Mouse (Mus musculus) hindbrain, embryonic 15.5 days (tissue): Measurements from ENCODE around the gene Prdm16. TPM values are rescaled to one million over a fixed set of nuclear protein-coding genes. Genes with fewer than 3 reads are reported as not detected.

Experiments used
- ATAC-seq: fragments of 200-750 bp; cut with Nextera tagmentation; 2 replicates; pipeline ENCODE4 v1.8.0; 2017; ENCODE audit warnings: low read depth, moderate number of reproducible peaks, moderate TSS enrichment; ENCODE audit not compliant: low FRiP score
- H3K27ac ChIP-seq: fragments of 300-500 bp; sonication (generic); replicated peaks from 2 replicates; pipeline ENCODE4 v1.5.1; 2015; ENCODE audit warnings: mild to moderate bottlenecking, inconsistent platforms
- H3K27me3 ChIP-seq: fragments of 300-500 bp; sonication (generic); 2 replicates; pipeline ENCODE4 v1.6.1; 2015; ENCODE audit warnings: control low read depth, inconsistent platforms
- H3K36me3 ChIP-seq: fragments of 300-500 bp; sonication (generic); 2 replicates; pipeline ENCODE4 v1.6.1; 2015; ENCODE audit warnings: control low read depth, inconsistent platforms
- H3K4me1 ChIP-seq: fragments of 300-500 bp; sonication (generic); replicated peaks from 2 replicates; pipeline ENCODE4 v1.6.1; 2015; ENCODE audit warnings: control low read depth, inconsistent platforms
- H3K4me2 ChIP-seq: fragments of 300-500 bp; sonication (generic); 2 replicates; pipeline ENCODE4 v1.6.1; 2015; ENCODE audit warnings: moderate library complexity, mild to moderate bottlenecking, inconsistent platforms
- H3K4me3 ChIP-seq: fragments of 300-500 bp; sonication (generic); 2 replicates; pipeline ENCODE4 v1.5.1; 2015; ENCODE audit warnings: mild to moderate bottlenecking, inconsistent platforms
- H3K9ac ChIP-seq: fragments of 300-500 bp; sonication (generic); 2 replicates; pipeline ENCODE4 v1.6.1; 2015; ENCODE audit warnings: inconsistent platforms
- H3K9me3 ChIP-seq: fragments of 300-500 bp; sonication (generic); 2 replicates; pipeline ENCODE4 v1.6.1; 2016; ENCODE audit warnings: control low read depth, inconsistent platforms
- WGBS: fragments of 180-500 bp; shearing (Covaris S2); methylation state at CpG from one replicate; pipeline ENCODE4 v1.1.7; 2015; 5-methylcytosine and 5-hydroxymethylcytosine counted together
- polyA plus RNA-seq: library from polyadenylated mRNA; unstranded; fragments of >200 nt; fragmentation: Nextera tagmentation; extraction: Ambion mirVana; gene quantifications from 2 replicates; pipeline ENCODE4 v1.2.1, GENCODE M21; 2015

Gene Prdm16
- polyA plus RNA-seq, 1 experiment from 2014 or later: 16.2 TPM

GRCm38 (mm10) chr4:154328836-154329235, 307.8 kb downstream of the Prdm16 start:
- Histone ChIP-seq H3K27ac (no peak overlapping the region), H3K27me3 (peaks cover 19% of the 10 kb centered on the region; the same call in 1 of the 2 replicates), H3K36me3 (no peaks in the 10 kb centered on the region), H3K4me2 (peak overlapping the region; percentile 27), H3K4me3 (no peak overlapping the region), H3K4me1 (peaks cover 18% of the 10 kb centered on the region), H3K9me3 (no peaks in the 10 kb centered on the region), H3K9ac (no peak overlapping the region)
- 7% methylated on average over 6 of the region's 6 CpGs for WGBS
- ATAC-seq: peak; percentile 60

GRCm38 (mm10) chr4:154328431-154328830, 308.2 kb downstream of the Prdm16 start:
- WGBS: 5% methylated on average over 17 of the region's 20 CpGs
- H3K36me3 ChIP-seq: no peaks in the 10 kb centered on the region
- H3K9me3 ChIP-seq: no peaks in the 10 kb centered on the region
- H3K9ac ChIP-seq: no peak overlapping the region
- no peak overlapping the region for H3K27ac ChIP-seq
- peak overlapping the region; percentile 27 for H3K4me2 ChIP-seq
- H3K4me3 ChIP-seq: no peak overlapping the region
- ATAC-seq: no peak
- H3K4me1 ChIP-seq: peaks cover 16% of the 10 kb centered on the region
- H3K27me3 ChIP-seq: peaks cover 19% of the 10 kb centered on the region; the same call in 1 of the 2 replicates

- Histone ChIP-seq H3K27ac (no peak overlapping the region), H3K9ac (no peak overlapping the region), H3K4me2 (no peak overlapping the region), H3K27me3 (peaks cover 19% of the 10 kb centered on the region; the same call in 1 of the 2 replicates), H3K36me3 (no peaks in the 10 kb centered on the region), H3K4me1 (0 out of 2 replicates have a peak, but pooled peaks cover 3% of the 10 kb centered on the region), H3K4me3 (no peak overlapping the region), H3K9me3 (no peaks in the 10 kb centered on the region)
- ATAC-seq: no peak
- WGBS: 61% methylated on average over 4 of the region's 4 CpGs
Measured at GRCm38 (mm10) chr4:154325410-154325809, 311.3 kb downstream of the Prdm16 start.

DNA sequence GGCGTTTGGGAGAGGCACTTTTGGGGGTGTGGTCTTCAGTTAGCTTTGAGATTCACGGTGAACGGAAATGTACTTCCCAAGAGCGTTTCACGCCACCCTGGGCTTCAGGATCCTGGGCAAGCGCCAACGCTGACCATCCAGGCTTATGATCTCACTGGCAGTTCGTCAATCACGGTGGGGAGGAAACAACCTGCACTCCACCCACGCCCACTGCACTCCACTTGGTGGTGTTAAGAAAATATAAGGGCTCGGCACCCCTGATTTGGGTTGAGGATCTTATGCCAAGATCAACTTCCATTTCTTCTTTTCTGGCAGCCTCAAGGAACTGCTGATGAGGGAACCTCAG, 323.1 kb downstream of the Prdm16 start:
- 74% methylated on average over 11 of the region's 11 CpGs for WGBS
- Histone ChIP-seq H3K36me3 (no peaks in the 10 kb centered on the region), H3K4me2 (no peak overlapping the region), H3K27ac (peak overlapping the region; percentile 59; the same call in 1 of the 2 replicates), H3K9me3 (no peaks in the 10 kb centered on the region), H3K9ac (no peak overlapping the region), H3K27me3 (no peaks in the 10 kb centered on the region), H3K4me3 (no peak overlapping the region), H3K4me1 (0 out of 2 replicates have a peak, but pooled peaks cover 4% of the 10 kb centered on the region)
- ATAC-seq: no peak

- peak; percentile 71 for ATAC-seq
Measured at GRCm38 (mm10) chr4:154312935-154313621, 323.6 kb downstream of the Prdm16 start.

DNA sequence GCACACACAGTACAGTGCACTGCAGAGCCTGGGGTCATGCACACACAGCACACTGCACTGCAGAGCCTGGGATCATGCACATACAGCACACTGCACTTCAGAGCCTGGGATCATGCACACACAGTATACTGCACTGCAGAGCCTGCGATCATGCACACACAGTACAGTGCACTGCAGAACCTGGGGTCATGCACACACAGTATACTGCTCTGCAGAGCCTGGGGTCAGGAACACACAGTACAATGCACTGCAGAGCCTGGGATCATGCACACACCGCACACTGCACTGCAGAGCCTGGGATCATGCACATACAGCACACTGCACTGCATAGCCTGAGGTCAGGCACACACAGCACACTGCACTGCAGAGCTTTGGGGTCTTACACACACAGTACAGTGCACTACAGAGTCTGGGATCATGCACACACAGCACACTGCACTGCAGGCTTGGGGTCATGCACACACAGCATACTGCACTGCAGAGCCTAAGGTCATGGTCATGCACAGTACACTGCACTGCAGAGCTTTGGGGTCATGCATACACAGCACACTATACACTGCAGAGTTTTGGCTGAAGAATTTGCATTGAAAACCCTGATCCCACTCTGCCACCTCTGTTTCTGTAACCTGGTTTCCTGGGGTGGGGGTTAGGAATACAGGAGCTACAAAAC, 324.4 kb downstream of the Prdm16 start:
- WGBS: 90% methylated on average over 2 of the region's 2 CpGs
- no peak overlapping the region for H3K9ac ChIP-seq
- H3K27ac ChIP-seq: peak overlapping the region; percentile 71
- H3K4me3 ChIP-seq: no peak overlapping the region
- no peaks in the 10 kb centered on the region for H3K9me3 ChIP-seq
- 0 out of 2 replicates have a peak, but pooled peaks cover 4% of the 10 kb centered on the region for H3K4me1 ChIP-seq
- H3K36me3 ChIP-seq: no peaks in the 10 kb centered on the region
- H3K27me3 ChIP-seq: no peaks in the 10 kb centered on the region
- no peak overlapping the region for H3K4me2 ChIP-seq
- peak; percentile 33 for ATAC-seq

More at GRCm38 (mm10) chr4:154312935-154313621, 323.6 kb downstream of the Prdm16 start:
- Histone ChIP-seq H3K9ac (no peak overlapping the region), H3K4me2 (no peak overlapping the region), H3K4me1 (0 out of 2 replicates have a peak, but pooled peaks cover 4% of the 10 kb centered on the region), H3K9me3 (no peaks in the 10 kb centered on the region), H3K4me3 (no peak overlapping the region), H3K36me3 (no peaks in the 10 kb centered on the region), H3K27ac (peak overlapping the region; percentile 71), H3K27me3 (no peaks in the 10 kb centered on the region)
- 35% methylated on average over 4 of the region's 4 CpGs for WGBS

- Histone ChIP-seq H3K9me3 (no peaks in the 10 kb centered on the region), H3K36me3 (no peaks in the 10 kb centered on the region), H3K27ac (no peak overlapping the region), H3K4me3 (no peak overlapping the region), H3K4me2 (no peak overlapping the region), H3K27me3 (no peaks in the 10 kb centered on the region), H3K9ac (no peak overlapping the region), H3K4me1 (no peaks in the 10 kb centered on the region)
- 83% methylated on average over 9 of the region's 9 CpGs for WGBS
- ATAC-seq: no peak
Measured at GRCm38 (mm10) chr4:154310576-154311262, 326.0 kb downstream of the Prdm16 start.

GRCm38 (mm10) chr4:154309131-154309530, 327.5 kb downstream of the Prdm16 start:
- H3K27ac ChIP-seq: no peak overlapping the region
- no peaks in the 10 kb centered on the region for H3K36me3 ChIP-seq
- H3K9ac ChIP-seq: no peak overlapping the region
- H3K4me2 ChIP-seq: no peak overlapping the region
- H3K4me1 ChIP-seq: no peaks in the 10 kb centered on the region
- H3K27me3 ChIP-seq: no peaks in the 10 kb centered on the region
- ATAC-seq: no peak
- no peak overlapping the region for H3K4me3 ChIP-seq
- H3K9me3 ChIP-seq: no peaks in the 10 kb centered on the region
- WGBS: 97% methylated on average over 2 of the region's 2 CpGs

DNA sequence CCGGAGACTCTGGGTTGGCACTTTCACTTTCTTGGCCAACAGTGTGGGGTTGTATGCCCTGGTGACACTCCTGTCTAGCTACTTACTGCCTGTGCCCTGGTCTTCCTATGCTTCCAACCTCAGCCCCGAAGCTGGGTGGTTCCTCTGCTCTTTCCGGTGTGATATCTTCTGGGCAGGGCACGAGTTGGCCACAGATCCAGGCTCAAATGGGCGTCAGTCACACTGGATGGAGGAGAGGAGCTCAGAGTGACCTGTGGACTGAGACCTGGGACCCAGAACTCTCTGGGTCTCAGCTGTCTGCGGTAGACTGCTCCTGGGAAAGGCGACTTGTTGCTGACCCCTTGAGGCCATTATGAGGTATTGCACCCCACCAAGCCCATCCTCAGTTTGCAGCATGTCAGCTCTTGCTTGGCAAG, 335.2 kb downstream of the Prdm16 start, which contains the start of gene Arhgef16:
Gene Arhgef16 (minus strand): TSS at position 211 of the 416 bp plus-strand sequence.
- H3K4me3 ChIP-seq: no peak within 1 kb of the TSS
- 27% methylated on average over 7 of the region's 7 CpGs for WGBS
- H3K4me2 ChIP-seq: no peak within 1 kb of the TSS
- H3K9ac ChIP-seq: no peak within 1 kb of the TSS
- peaks cover 48% of the 10 kb centered on the region for H3K27me3 ChIP-seq
- ATAC-seq: peak; percentile 61; the same call in 1 of the 2 replicates
- peaks cover 10% of the 10 kb centered on the region for H3K4me1 ChIP-seq
- H3K27ac ChIP-seq: no peak within 1 kb of the TSS
- no peaks in the 10 kb centered on the region for H3K36me3 ChIP-seq
- H3K9me3 ChIP-seq: no peaks in the 10 kb centered on the region

DNA sequence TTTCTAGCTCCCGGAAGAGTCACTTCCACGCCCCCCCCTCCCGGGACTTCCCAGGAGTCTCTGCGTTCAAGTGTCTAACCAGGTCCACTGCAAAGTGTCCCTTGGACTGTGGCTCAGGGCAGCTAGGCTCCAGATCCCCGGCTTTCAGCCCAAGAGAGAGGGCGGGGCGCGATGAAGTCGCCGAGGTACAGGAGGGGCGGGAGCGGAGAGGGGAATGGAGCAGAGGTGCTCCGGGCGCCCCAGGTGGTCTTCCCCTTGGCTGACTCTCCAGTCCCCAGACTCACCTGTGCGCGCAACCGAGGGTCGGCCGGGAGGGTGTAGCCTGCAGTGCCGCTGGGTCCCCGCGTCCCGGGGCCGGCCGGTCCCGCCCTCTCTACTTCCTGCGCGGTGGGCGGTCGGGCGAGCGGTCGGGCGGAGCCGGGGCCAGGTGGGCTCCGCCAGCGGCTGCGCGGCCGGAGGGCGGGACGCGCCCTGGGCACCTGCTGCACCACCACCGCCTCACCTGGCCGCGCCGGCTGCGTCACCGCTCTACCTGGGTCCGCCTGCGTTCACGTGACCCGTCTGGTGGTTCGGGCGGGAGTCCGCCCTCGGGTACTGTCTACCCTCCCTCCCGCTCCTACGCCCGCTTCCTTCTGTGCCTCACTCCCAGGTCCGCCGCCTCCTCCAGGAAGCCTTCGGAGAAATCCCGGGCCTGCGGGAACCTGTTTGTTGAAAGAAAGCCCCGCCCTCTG, 337.0 kb downstream of the Prdm16 start:
- peaks cover 10% of the 10 kb centered on the region for H3K4me1 ChIP-seq
- H3K9ac ChIP-seq: peak overlapping the region; percentile 29
- H3K4me2 ChIP-seq: peak overlapping the region; percentile 91
- H3K27ac ChIP-seq: no peak overlapping the region
- no peaks in the 10 kb centered on the region for H3K36me3 ChIP-seq
- H3K27me3 ChIP-seq: peaks cover 48% of the 10 kb centered on the region
- no peaks in the 10 kb centered on the region for H3K9me3 ChIP-seq
- WGBS: 1% methylated on average over 62 of the region's 66 CpGs
- H3K4me3 ChIP-seq: peak overlapping the region; percentile 44
- ATAC-seq: peak; percentile 37; the same call in 1 of the 2 replicates

GRCm38 (mm10) chr4:154297761-154298160, 338.9 kb downstream of the Prdm16 start:
- ATAC-seq: no peak
- peaks cover 48% of the 10 kb centered on the region for H3K27me3 ChIP-seq
- H3K36me3 ChIP-seq: no peaks in the 10 kb centered on the region
- peaks cover 10% of the 10 kb centered on the region for H3K4me1 ChIP-seq
- H3K9me3 ChIP-seq: no peaks in the 10 kb centered on the region
- no peak overlapping the region for H3K27ac ChIP-seq
- H3K4me2 ChIP-seq: no peak overlapping the region
- 33% methylated on average over 9 of the region's 9 CpGs for WGBS
- H3K9ac ChIP-seq: no peak overlapping the region
- H3K4me3 ChIP-seq: no peak overlapping the region
